Mouse (Mus musculus): Measurements from ENCODE around the gene Lrit3.

- TF ChIP-seq ZNF384 (IDR thresholded peaks at IDR 0.05; ENCODE audit: low read depth, low read length) (no peak), MAFK (IDR thresholded peaks at IDR 0.05; ENCODE audit: insufficient read depth, low read depth, low read length) (no peak)
Measured at GRCm38 (mm10) chr3:129826691-129827090, 22.9 kb upstream of the Lrit3 start.
